Mouse (Mus musculus): Measurements from ENCODE around the gene Pafah1b3. TPM values are rescaled to one million over a fixed set of nuclear protein-coding genes. Genes with fewer than 3 reads are reported as not detected.

The Pafah1b3 gene
- total RNA-seq, 2 experiments from 2014 or later: 2.7 to 4.3 TPM

GRCm38 (mm10) chr7:25284766-25285165 lies 13.0 kb downstream of the Pafah1b3 start:
- intact Hi-C loops (cut with DNase I): loop anchor here (5.0 kb wide), 1 partner anchor 103 kb away; no protein-coding TSS in a partner anchor
- DNase-seq (ENCODE audit: low spot score): no peak

- intact Hi-C loops (cut with DNase I): loop anchor here (5.0 kb wide), 1 partner anchor 103 kb away; no protein-coding TSS in a partner anchor
- DNase-seq (ENCODE audit: low spot score): no peak
Observed at GRCm38 (mm10) chr7:25284171-25284570, 13.6 kb downstream of the Pafah1b3 start.

GRCm38 (mm10) chr7:25283637-25284036 lies 14.1 kb downstream of the Pafah1b3 start:
- intact Hi-C loops (cut with DNase I): loop anchor here (2.0 to 5.0 kb wide), 2 partner anchors 33 to 104 kb away; partner anchors contain the start of gene Megf8
- DNase-seq (ENCODE audit: low spot score): no peak

GRCm38 (mm10) chr7:25282731-25283211 lies 15.0 kb downstream of the Pafah1b3 start:
- intact Hi-C loops (cut with DNase I): loop anchor here (2.0 to 5.0 kb wide), 2 partner anchors 34 to 105 kb away; partner anchors contain the start of gene Megf8
- DNase-seq (ENCODE audit: low spot score): no peak

GRCm38 (mm10) chr7:25281734-25282601 lies 15.8 kb downstream of the Pafah1b3 start:
- intact Hi-C loops (cut with DNase I): loop anchor here (2.0 to 5.0 kb wide), 2 partner anchors 35 to 105 kb away; partner anchors contain the start of gene Megf8
- peak; percentile 97 for DNase-seq (ENCODE audit: low spot score)

GRCm38 (mm10) chr7:25281166-25281733 lies 16.5 kb downstream of the Pafah1b3 start:
- DNase-seq (ENCODE audit: low spot score): no peak
- intact Hi-C loops (cut with DNase I): loop anchor here (5.0 kb wide), 1 partner anchor 106 kb away; no protein-coding TSS in a partner anchor

GRCm38 (mm10) chr7:25279861-25280791 lies 17.7 kb downstream of the Pafah1b3 start:
- peak; percentile 77 for DNase-seq (ENCODE audit: low spot score)
- intact Hi-C loops (cut with DNase I): loop anchor here (2.0 to 5.0 kb wide), 2 partner anchors 31 to 107 kb away; no protein-coding TSS in a partner anchor

GRCm38 (mm10) chr7:25279076-25279860 lies 18.5 kb downstream of the Pafah1b3 start:
- intact Hi-C loops (cut with DNase I): loop anchor here (2.0 kb wide), 1 partner anchor 30 kb away; no protein-coding TSS in a partner anchor

GRCm38 (mm10) chr7:25278341-25279075 lies 19.3 kb downstream of the Pafah1b3 start:
- peak; percentile 76 for DNase-seq (ENCODE audit: low spot score)

More at GRCm38 (mm10) chr7:25279076-25279860, 18.5 kb downstream of the Pafah1b3 start:
- peak; percentile 87 for DNase-seq (ENCODE audit: low spot score)

GRCm38 (mm10) chr7:25277998-25278340 lies 19.8 kb downstream of the Pafah1b3 start:
- no peak for DNase-seq (ENCODE audit: low spot score)
- intact Hi-C loops (cut with DNase I): loop anchor here (1.0 to 2.0 kb wide), 2 partner anchors 29 to 38 kb away; no protein-coding TSS in a partner anchor

More at GRCm38 (mm10) chr7:25278341-25279075, 19.3 kb downstream of the Pafah1b3 start:
- intact Hi-C loops (cut with DNase I): loop anchor here (1.0 to 2.0 kb wide), 2 partner anchors 30 to 38 kb away; no protein-coding TSS in a partner anchor

- no peak for DNase-seq (ENCODE audit: low spot score)
- intact Hi-C loops (cut with DNase I): no loop called here
Observed at GRCm38 (mm10) chr7:25277405-25277804, 20.4 kb downstream of the Pafah1b3 start.

- no peak for DNase-seq (ENCODE audit: low spot score)
- intact Hi-C loops (cut with DNase I): no loop called here
Observed at GRCm38 (mm10) chr7:25275555-25276298, 22.1 kb downstream of the Pafah1b3 start.

GRCm38 (mm10) chr7:25274996-25275395 lies 22.8 kb downstream of the Pafah1b3 start:
- DNase-seq (ENCODE audit: low spot score): no peak
- intact Hi-C loops (cut with DNase I): no loop called here

- DNase-seq (ENCODE audit: low spot score): no peak
- intact Hi-C loops (cut with DNase I): no loop called here
Observed at GRCm38 (mm10) chr7:25274571-25274970, 23.2 kb downstream of the Pafah1b3 start.

GRCm38 (mm10) chr7:25273259-25274241 lies 24.2 kb downstream of the Pafah1b3 start:
- no peak for DNase-seq (ENCODE audit: low spot score)
- intact Hi-C loops (cut with DNase I): no loop called here

Measured in heart, postnatal 25 days (tissue).